Mouse (Mus musculus) ES-Bruce4 (cell line): ENCODE measurements around the gene Abca8a. TPM values are rescaled to one million over a fixed set of nuclear protein-coding genes. Genes with fewer than 3 reads are reported as not detected.

Source experiments
- H3K27ac ChIP-seq: 2 replicates; pipeline ENCODE4 v1.5.1; 2012; ENCODE audit warnings: low read length, inconsistent platforms; ENCODE audit not compliant: insufficient read depth
- H3K27me3 ChIP-seq: 2 replicates; pipeline ENCODE4 v1.6.1; 2012; ENCODE audit warnings: mild to moderate bottlenecking, low read length, inconsistent platforms; ENCODE audit not compliant: control insufficient read depth, poor library complexity, insufficient read depth, severe bottlenecking
- H3K36me3 ChIP-seq: 2 replicates; pipeline ENCODE4 v1.6.1; 2012; ENCODE audit warnings: inconsistent platforms, mild to moderate bottlenecking, low read length, moderate library complexity; ENCODE audit not compliant: control insufficient read depth, poor library complexity, insufficient read depth, severe bottlenecking
- H3K4me1 ChIP-seq: one replicate; pipeline ENCODE4 v1.8.1; 2011; ENCODE audit warnings: low read length; ENCODE audit not compliant: control insufficient read depth, insufficient read depth
- H3K4me3 ChIP-seq: 2 replicates; pipeline ENCODE4 v1.5.1; 2011; ENCODE audit warnings: low read depth, mild to moderate bottlenecking, low read length
- H3K9ac ChIP-seq: 2 replicates; pipeline ENCODE4 v1.6.1; 2012; ENCODE audit warnings: low read depth, mild to moderate bottlenecking, inconsistent platforms; ENCODE audit not compliant: poor library complexity, severe bottlenecking
- H3K9me3 ChIP-seq: replicated peaks from 2 replicates; pipeline ENCODE4 v1.6.1; 2012; ENCODE audit warnings: mild to moderate bottlenecking, low read length, inconsistent platforms; ENCODE audit not compliant: control insufficient read depth, poor library complexity, insufficient read depth, severe bottlenecking
- CTCF ChIP-seq: IDR thresholded peaks from one replicate; pipeline ENCODE4 v1.8.1; 2011; ENCODE audit warnings: low read depth, low read length
- EP300 ChIP-seq: IDR thresholded peaks from 2 replicates; pipeline ENCODE4 v1.6.1; 2011; ENCODE audit warnings: low read depth, low read length; ENCODE audit not compliant: insufficient read depth
- POLR2A ChIP-seq: IDR thresholded peaks from one replicate; pipeline ENCODE4 v1.8.1; 2011; ENCODE audit warnings: low read length; ENCODE audit not compliant: insufficient read depth
- polyA plus RNA-seq: library from polyadenylated mRNA; stranded (reverse); fragments of >200 nt; gene quantifications from 2 replicates; pipeline ENCODE4 v1.2.4, GENCODE M21; 2011; ENCODE audit warnings: low read depth; ENCODE audit not compliant: missing spikeins, insufficient read depth, insufficient read length

The Abca8a gene
- polyA plus RNA-seq, 1 experiment = not detected

DNA sequence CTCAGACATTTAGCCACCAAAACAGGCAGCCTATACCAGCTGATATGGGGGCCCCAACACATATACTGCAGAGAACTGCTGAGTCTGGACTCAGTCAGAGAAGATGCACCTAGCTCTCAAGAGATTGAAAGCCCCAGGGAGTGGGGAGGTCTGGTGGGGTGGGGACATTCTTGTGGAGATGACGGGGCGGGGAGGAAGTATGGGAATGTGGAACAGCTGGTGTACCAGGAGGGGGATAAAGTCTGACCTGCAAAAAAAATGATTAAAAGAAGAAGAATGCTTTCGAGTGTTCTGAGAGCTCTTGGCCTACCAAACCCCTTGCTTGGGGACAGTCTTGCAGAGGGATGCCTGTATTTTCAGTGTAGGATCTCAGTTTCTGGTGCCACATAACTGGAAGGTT lies 42.1 kb downstream of the Abca8a start:
- TF ChIP-seq POLR2A (no peak), CTCF (no peak), EP300 (no peak)
- Histone ChIP-seq H3K4me3 (no peak overlapping the region), H3K9me3 (no peaks in the 10 kb centered on the region), H3K36me3 (no peaks in the 10 kb centered on the region), H3K4me1 (no peaks in the 10 kb centered on the region), H3K27ac (no peak overlapping the region), H3K9ac (no peak overlapping the region), H3K27me3 (no peaks in the 10 kb centered on the region)

DNA sequence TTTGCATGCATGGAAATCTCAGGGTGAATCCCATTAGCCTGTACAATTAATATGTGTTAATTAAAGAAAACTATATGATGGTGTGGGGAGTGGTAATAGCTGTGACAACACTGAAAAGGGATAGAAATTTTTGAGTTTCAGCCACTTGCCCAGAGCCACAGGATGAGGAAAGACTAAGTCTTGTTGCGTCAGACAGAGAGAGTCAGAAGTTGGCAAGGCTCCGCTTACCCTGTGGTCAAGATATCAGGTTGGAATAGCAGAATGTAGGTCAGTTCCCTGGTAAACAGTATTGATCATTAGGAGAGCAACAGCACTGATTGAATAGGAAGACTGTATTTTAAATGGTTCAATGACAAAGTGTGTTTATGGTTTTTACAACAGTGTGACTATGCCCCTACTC lies 58.0 kb downstream of the Abca8a start:
- Histone ChIP-seq H3K36me3 (no peaks in the 10 kb centered on the region), H3K27ac (no peak overlapping the region), H3K4me1 (no peaks in the 10 kb centered on the region), H3K9me3 (no peaks in the 10 kb centered on the region), H3K4me3 (no peak overlapping the region), H3K9ac (no peak overlapping the region), H3K27me3 (no peaks in the 10 kb centered on the region)
- TF ChIP-seq EP300 (no peak), CTCF (no peak), POLR2A (no peak)

DNA sequence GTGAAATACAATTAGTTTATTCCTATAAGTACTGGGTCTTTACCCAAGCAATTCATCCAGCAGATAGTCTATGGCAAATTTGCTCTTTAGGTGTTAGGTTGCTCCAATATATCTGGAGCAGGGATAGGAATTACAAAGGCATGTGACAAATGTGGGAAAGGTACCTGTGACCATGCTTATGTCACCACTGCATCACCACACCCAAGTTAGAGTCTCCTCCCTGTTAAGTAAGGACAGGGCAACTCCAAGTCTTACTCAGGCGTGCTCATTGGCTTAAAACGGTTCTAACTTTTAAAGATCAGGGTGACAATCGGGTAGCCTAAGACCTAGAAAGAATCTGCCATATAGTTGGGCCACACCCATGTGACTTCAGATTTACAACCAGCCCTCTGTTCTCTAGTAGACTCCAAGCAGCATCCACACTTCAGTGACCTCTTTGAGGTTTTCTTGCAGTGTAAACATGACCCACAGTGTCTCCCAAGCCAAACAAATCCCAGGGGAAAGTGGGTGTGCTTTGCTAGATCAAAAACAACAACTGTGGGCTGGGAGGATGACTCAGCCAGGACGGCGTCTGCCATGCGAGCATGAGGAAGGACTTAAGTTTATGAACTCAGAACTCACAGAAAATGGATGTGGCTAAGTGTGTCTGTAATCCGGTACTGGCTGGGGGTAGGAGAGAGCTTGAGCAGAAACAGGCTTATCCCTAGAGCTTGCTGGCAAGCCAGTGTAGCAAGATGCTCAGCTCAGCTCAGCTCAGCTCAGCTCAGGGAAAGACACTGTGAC lies 66.7 kb downstream of the Abca8a start:
- Histone ChIP-seq H3K36me3 (no peaks in the 10 kb centered on the region), H3K27ac (no peak overlapping the region), H3K9me3 (no peaks in the 10 kb centered on the region), H3K4me1 (no peaks in the 10 kb centered on the region), H3K27me3 (no peaks in the 10 kb centered on the region), H3K9ac (no peak overlapping the region), H3K4me3 (no peak overlapping the region)
- no peak for TF ChIP-seq POLR2A
- no peak for TF ChIP-seq CTCF
- no peak for TF ChIP-seq EP300

DNA sequence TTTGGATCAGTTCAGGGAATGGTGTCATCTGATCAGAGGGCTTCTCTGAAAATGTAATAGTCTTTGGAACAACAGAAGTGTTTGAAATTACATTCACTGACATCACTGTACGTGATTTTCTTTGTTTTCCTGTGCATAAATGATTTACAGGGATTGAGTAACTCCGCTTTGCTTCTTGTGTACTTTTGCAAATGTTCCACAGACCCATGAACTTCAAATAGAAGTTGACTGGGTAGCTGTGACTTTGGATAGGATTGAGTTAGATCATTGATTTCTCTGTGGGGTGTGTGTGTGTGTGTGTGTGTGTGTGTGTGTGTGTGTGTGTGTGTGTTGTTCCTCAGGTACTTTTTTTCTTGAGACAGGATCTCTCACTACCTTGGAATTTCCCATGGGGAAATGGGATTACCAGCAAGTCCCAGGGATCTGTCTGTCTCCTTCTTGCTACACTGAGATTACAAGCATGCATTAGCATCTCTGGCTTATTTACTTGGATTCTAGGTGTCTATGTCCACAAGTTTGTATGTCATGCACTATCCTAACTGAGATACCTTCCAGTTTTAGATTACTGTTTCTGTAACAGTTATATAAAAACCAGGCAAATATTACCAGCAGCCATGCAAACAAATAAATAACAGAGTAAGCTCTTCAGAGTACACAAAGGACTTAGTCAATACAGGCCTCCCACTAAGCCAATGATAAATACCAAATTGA lies 84.8 kb downstream of the Abca8a start:
- Histone ChIP-seq H3K27ac (no peak overlapping the region), H3K9ac (no peak overlapping the region), H3K36me3 (no peaks in the 10 kb centered on the region), H3K4me1 (no peaks in the 10 kb centered on the region), H3K27me3 (no peaks in the 10 kb centered on the region), H3K4me3 (no peak overlapping the region), H3K9me3 (no peaks in the 10 kb centered on the region)
- TF ChIP-seq CTCF = no peak
- no peak for TF ChIP-seq EP300
- TF ChIP-seq POLR2A = no peak

DNA sequence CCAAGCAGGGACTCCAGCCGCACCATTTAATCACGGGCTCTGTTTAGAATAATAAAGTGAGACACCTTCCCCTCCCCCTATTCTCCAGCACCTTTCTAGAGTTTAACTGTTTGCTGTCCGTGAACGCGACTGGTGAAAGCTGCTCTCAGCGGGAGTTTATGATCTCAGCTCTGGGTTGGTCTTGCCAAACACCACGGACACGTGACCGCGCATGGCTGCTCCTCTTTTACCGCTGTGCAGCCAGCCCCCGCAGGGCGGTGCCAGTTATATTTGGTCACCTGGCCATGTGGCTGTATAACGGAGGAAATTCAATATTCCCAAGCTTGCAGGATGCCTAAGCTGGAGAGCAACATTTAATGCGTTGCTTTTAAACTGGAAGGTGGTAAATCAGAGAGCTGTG lies 100.2 kb downstream of the Abca8a start, which contains the start of gene Abca8b:
Abca8b (minus strand) TSS at position 222 of the 400 bp plus-strand sequence.
- Histone ChIP-seq H3K4me3 (0 out of 2 replicates have a peak within 1 kb of the TSS, but pooled peaks have one; percentile 4), H3K36me3 (no peaks in the 10 kb centered on the region), H3K27me3 (no peaks in the 10 kb centered on the region), H3K27ac (no peak within 1 kb of the TSS), H3K9me3 (no peaks in the 10 kb centered on the region; the same call in 1 of the 2 replicates), H3K4me1 (no peaks in the 10 kb centered on the region), H3K9ac (no peak within 1 kb of the TSS)
- TF ChIP-seq EP300 = 0 out of 2 replicates have a peak, but pooled peaks have one; percentile 35
- TF ChIP-seq POLR2A = no peak
- no peak for TF ChIP-seq CTCF

DNA sequence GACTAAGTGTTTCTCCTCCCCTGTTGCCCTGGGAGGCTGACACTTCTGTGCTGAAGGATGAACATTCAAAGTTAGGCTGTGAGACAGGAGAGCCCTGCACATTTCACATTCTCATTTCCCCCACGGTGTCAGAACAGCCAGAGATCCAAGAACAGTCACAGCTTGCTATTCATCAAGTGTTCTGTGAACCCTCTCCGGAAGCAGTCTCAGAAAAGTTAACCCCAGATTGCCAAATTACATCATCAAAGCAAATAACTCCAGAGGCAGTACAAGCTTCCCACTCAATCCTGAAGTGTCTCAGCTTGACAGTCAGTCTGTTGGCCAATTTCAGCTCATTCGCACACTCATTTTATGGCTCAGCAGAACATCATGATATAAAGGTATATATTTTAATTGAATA lies 100.8 kb downstream of the Abca8a start:
- Histone ChIP-seq H3K4me3 (no peak overlapping the region), H3K27me3 (no peaks in the 10 kb centered on the region), H3K27ac (no peak overlapping the region), H3K4me1 (no peaks in the 10 kb centered on the region), H3K9ac (no peak overlapping the region), H3K9me3 (no peaks in the 10 kb centered on the region; the same call in 1 of the 2 replicates), H3K36me3 (no peaks in the 10 kb centered on the region)
- TF ChIP-seq POLR2A (no peak), CTCF (no peak), EP300 (no peak)
